Mouse (Mus musculus): ENCODE measurements at regions not wholly inside any gene's neighbourhood (a gene's known extent, or its start where the extent isn't known, plus 50 kb on each side); places are given as distances from the start of the nearest gene placed in this dataset.

DNA sequence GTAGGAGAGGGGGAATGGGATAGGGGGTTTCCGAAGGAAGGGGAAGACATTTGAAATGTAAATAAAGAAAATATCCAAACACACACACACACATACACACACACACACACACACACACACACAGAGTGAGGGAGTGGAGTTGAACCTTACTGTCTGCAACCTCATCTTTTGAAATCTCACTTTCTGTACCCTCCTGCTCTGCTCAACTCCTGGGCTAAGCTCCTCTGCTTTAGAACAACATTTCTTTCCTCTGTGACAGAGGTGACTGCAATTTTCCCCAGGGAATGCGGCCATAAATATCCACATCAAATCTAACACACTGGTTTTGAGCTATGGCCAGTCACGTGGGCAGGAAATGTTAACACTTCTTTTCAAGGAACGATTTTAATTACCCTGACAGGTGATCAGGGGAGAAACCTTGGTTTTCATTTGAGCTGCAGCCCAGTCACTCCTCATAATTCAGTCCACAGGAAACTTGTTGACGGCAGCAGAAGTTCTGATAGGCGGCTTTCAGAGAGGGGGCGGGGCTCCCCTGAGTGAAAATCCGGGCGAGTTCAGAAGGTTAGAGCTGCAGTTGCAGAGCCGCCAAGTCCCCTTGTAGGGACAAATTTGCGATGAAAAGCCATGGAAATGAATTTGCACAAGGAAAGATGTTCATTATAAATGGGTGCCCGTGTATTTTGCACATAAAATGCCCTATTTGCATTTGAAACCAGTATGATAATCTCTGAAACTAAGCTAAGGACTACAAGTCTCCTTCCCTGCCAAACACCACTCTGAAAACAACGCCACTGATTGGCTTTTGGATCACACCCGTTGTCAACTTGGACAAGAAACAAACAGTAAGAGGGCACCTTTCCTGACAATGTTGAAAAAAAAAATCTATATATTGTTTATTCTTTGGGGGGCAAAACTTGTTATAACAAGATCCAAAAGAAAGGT lies 63.0 kb upstream of the L3mbtl4 start:
- intact Hi-C loops (cut with DNase I) = no loop called here
- peak; percentile 10 to 18 for DNase-seq

- DNase-seq = peak in 1 of 2 experiments; percentile 7
- intact Hi-C loops (cut with DNase I) = no loop called here
Measured at GRCm38 (mm10) chr17:68218246-68218645, 55.4 kb upstream of the L3mbtl4 start.

DNA sequence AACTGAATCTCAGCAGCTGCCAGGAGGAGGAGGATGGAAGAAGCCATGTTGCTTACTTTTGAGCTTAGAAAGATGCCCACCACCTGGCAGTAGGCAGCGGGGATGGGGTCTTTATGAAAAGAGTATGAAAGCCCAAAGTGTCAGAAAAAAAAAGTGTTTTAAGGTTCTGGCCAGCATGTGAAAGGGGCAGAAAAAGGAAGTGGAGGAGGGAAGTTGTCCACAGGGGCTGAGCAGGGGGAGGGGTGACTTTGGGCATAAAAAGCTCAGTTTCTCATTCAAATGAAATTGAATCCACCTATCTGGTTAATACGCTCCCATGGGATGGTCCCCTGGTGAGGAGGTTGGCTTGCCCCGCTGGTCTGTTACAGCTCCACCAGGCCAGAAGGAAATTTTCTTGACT lies 50.4 kb upstream of the L3mbtl4 start:
- DNase-seq = no peak
- intact Hi-C loops (cut with DNase I) = no loop called here
